In the genomic region with DNA sequence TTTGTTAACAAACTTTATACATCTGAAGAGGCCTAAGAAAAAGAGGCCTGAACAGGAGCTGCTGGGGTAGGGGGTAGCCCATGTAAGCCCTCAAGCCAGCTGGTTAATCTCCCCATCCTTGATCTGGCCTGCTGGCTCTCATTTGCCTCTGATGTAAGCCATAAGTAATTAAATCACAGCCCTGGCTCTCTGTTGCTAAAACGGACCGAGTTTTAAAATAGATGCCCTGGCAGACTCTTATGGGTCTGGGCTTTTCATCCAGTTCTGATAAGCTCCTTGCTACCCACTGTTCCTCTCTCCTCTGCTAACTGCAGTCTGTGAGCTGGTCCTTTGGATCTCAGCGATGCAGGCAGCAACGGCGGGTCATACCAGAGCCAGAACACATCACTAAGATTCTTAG, we compare ENCODE assay signal across 16 mouse cellular contexts.
DNase-seq lines count a peak whose midpoint lies in the region; ATAC-seq and TF ChIP-seq lines count a peak whose summit lies in the region.
"Had no signal": no experiment of that assay in that cellular context is flagged by ENCODE, and none has a peak within 500 bp of the region (broad histone marks: within the 10 kb centered on the region; RNA-seq: fewer than 3 reads in every experiment).

No protein-coding gene starts in this region.

- H3K27ac ChIP-seq in forebrain, embryonic 16.5 days (ENCODE audit: low read length) = peak overlapping the region; percentile 47; the same call in 1 of the 2 replicates
- no peak overlapping the region for H3K27ac ChIP-seq in forebrain, embryonic 15.5 days (replicated peaks)
- peak overlapping the region; percentile 51 to 55 for H3K27ac ChIP-seq in heart, embryonic 14.5 days (replicated peaks in 1 of 2; ENCODE audit: control insufficient read depth in 1 of 2, insufficient read depth in 1 of 2, low read depth in 2 of 2, low read length in 2 of 2)
- H3K27ac ChIP-seq: embryonic facial prominence, embryonic 13.5 days; hindbrain, embryonic 15.5 days; liver, embryonic 14.5 days had no signal

- peak; percentile 59 for DNase-seq in brain, embryonic 14.5 days (ENCODE audit: low read depth)
- peak; percentile 7 for DNase-seq in lung, postnatal 14 days
- DNase-seq in left cerebral cortex, postnatal 25 days (ENCODE audit: low spot score in 2 of 2) = no peak
- no peak for DNase-seq in layer of hippocampus, postnatal 25 days (ENCODE audit: extremely low spot score in 1 of 2, low spot score in 1 of 2)
- DNase-seq in embryo, embryonic 10 days (ENCODE audit: low spot score) = no peak
- DNase-seq: adrenal gland, postnatal 36 days; kidney, adult 18-20 months; kidney, postnatal 36 days; layer of hippocampus, postnatal 36 days had no signal

- no peak overlapping the region for H3K4me2 ChIP-seq in forebrain, embryonic 16.5 days (ENCODE audit: low read length)
- no peak overlapping the region for H3K4me2 ChIP-seq in forebrain, embryonic 15.5 days (replicated peaks)
- no peak overlapping the region for H3K4me2 ChIP-seq in heart, embryonic 14.5 days (ENCODE audit: low read length)
- H3K4me2 ChIP-seq: embryonic facial prominence, embryonic 13.5 days; hindbrain, embryonic 15.5 days had no signal

- ATAC-seq in forebrain, embryonic 16.5 days = no peak
- ATAC-seq in forebrain, embryonic 15.5 days (replicated peaks) = no peak
- no peak for ATAC-seq in heart, embryonic 14.5 days (ENCODE audit: insufficient number of reproducible peaks, insufficient read depth, low FRiP score, low read depth)
- ATAC-seq: midbrain, embryonic 16.5 days had no signal

- H3K9ac ChIP-seq in forebrain, embryonic 16.5 days (replicated peaks; ENCODE audit: low read depth, low read length) = no peak overlapping the region
- H3K9ac ChIP-seq in forebrain, embryonic 15.5 days (replicated peaks) = no peak overlapping the region
- no peak overlapping the region for H3K9ac ChIP-seq in heart, embryonic 14.5 days (ENCODE audit: low read length)
- H3K9ac ChIP-seq: embryonic facial prominence, embryonic 13.5 days; hindbrain, embryonic 15.5 days; liver, embryonic 14.5 days had no signal

- no peak overlapping the region for H3K4me3 ChIP-seq in forebrain, embryonic 16.5 days (replicated peaks; ENCODE audit: low read length)
- no peak overlapping the region for H3K4me3 ChIP-seq in forebrain, embryonic 15.5 days
- no peak overlapping the region for H3K4me3 ChIP-seq in heart, embryonic 14.5 days (ENCODE audit: control insufficient read depth in 1 of 2, insufficient read depth in 1 of 2, low read depth in 1 of 2, low read length in 2 of 2)
- H3K4me3 ChIP-seq: embryonic facial prominence, embryonic 13.5 days; hindbrain, embryonic 15.5 days had no signal

- H3K36me3 ChIP-seq in forebrain, embryonic 16.5 days (ENCODE audit: control insufficient read depth, insufficient read depth) = no peaks in the 10 kb centered on the region
- no peaks in the 10 kb centered on the region for H3K36me3 ChIP-seq in forebrain, embryonic 15.5 days
- H3K36me3 ChIP-seq in heart, embryonic 14.5 days (ENCODE audit: control insufficient read depth, insufficient read depth, low read length) = no peaks in the 10 kb centered on the region
- H3K36me3 ChIP-seq: embryonic facial prominence, embryonic 13.5 days; hindbrain, embryonic 15.5 days had no signal

- H3K4me1 ChIP-seq in forebrain, embryonic 16.5 days (replicated peaks; ENCODE audit: control insufficient read depth, insufficient read depth, low read length) = peaks cover 15% of the 10 kb centered on the region
- H3K4me1 ChIP-seq in forebrain, embryonic 15.5 days = peaks cover 14% of the 10 kb centered on the region
- peaks cover 13 to 14% of the 10 kb centered on the region in 2 experiments; a peak in 3 of 4 replicates for H3K4me1 ChIP-seq in heart, embryonic 14.5 days (ENCODE audit: control insufficient read depth in 2 of 2, insufficient read depth in 2 of 2, low read length in 2 of 2)

- 40% methylated on average over 5 of the region's 5 CpGs for WGBS in forebrain, embryonic 16.5 days
- WGBS in forebrain, embryonic 15.5 days = 35% methylated on average over 5 of the region's 5 CpGs
- 37% methylated on average over 5 of the region's 5 CpGs for WGBS in heart, embryonic 14.5 days

- H3K27me3 ChIP-seq in forebrain, embryonic 16.5 days (replicated peaks; ENCODE audit: control insufficient read depth, insufficient read depth, low read length) = no peaks in the 10 kb centered on the region
- H3K27me3 ChIP-seq in forebrain, embryonic 15.5 days = no peaks in the 10 kb centered on the region
- no peaks in the 10 kb centered on the region for H3K27me3 ChIP-seq in heart, embryonic 14.5 days (ENCODE audit: control insufficient read depth, insufficient read depth, low read length)
- H3K27me3 ChIP-seq: embryonic facial prominence, embryonic 13.5 days; hindbrain, embryonic 15.5 days had no signal

- no peaks in the 10 kb centered on the region for H3K9me3 ChIP-seq in forebrain, embryonic 16.5 days (ENCODE audit: control insufficient read depth, low read length)
- H3K9me3 ChIP-seq in forebrain, embryonic 15.5 days = no peaks in the 10 kb centered on the region
- H3K9me3 ChIP-seq in heart, embryonic 14.5 days (ENCODE audit: control insufficient read depth, low read length) = no peaks in the 10 kb centered on the region
- H3K9me3 ChIP-seq: embryonic facial prominence, embryonic 13.5 days; hindbrain, embryonic 15.5 days had no signal

- no peak for TF ChIP-seq POLR2A in brain, embryonic 14.5 days (IDR thresholded peaks at IDR 0.05; ENCODE audit: borderline replicate concordance, extremely low read depth, insufficient read depth, insufficient read length, poor library complexity, severe bottlenecking)

- no peak for TF ChIP-seq CTCF in brain, embryonic 14.5 days (IDR thresholded peaks at IDR 0.05; ENCODE audit: borderline replicate concordance, extremely low read depth, insufficient read depth, insufficient read length)

- intact Hi-C loops in left cerebral cortex, postnatal 25 days (cut with DNase I) = no loop called here

Comparison
In these comparisons a context has a peak if more than half of its experiments do, and no peak if none do; other contexts are left out.
1. DNase-seq: peak in brain, embryonic 14.5 days (single experiment) and lung, postnatal 14 days (single experiment); none in left cerebral cortex, postnatal 25 days (0 of 2), layer of hippocampus, postnatal 25 days (0 of 2) and embryo, embryonic 10 days (single experiment).